Mouse (Mus musculus): ENCODE measurements around the gene Sel1l3. TPM values are rescaled to one million over a fixed set of nuclear protein-coding genes. Genes with fewer than 3 reads are reported as not detected.

Gene Sel1l3
- polyA plus RNA-seq, 1 experiment from 2014 or later = 3.0 TPM

GRCm38 (mm10) chr5:53148960-53149685 lies 64.6 kb downstream of the Sel1l3 start:
- Histone ChIP-seq H3K36me3 (no peaks in the 10 kb centered on the region), H3K27ac (no peak overlapping the region), H3K4me1 (peaks cover 5% of the 10 kb centered on the region; the same call in 1 of the 2 replicates), H3K4me2 (replicated peaks) (no peak overlapping the region), H3K4me3 (no peak overlapping the region), H3K9me3 (no peaks in the 10 kb centered on the region), H3K27me3 (0 out of 2 replicates have a peak, but pooled peaks cover 5% of the 10 kb centered on the region), H3K9ac (no peak overlapping the region)
- no peak for ATAC-seq (ENCODE audit: insufficient number of reproducible peaks, insufficient read depth, low FRiP score, low TSS enrichment)
- 87% methylated on average over 7 of the region's 7 CpGs for WGBS

GRCm38 (mm10) chr5:53148160-53148923 lies 65.4 kb downstream of the Sel1l3 start:
- H3K4me3 ChIP-seq = no peak overlapping the region
- H3K9ac ChIP-seq = no peak overlapping the region
- H3K9me3 ChIP-seq = no peaks in the 10 kb centered on the region
- H3K4me1 ChIP-seq = peaks cover 5% of the 10 kb centered on the region; the same call in 1 of the 2 replicates
- no peak overlapping the region for H3K4me2 ChIP-seq (replicated peaks)
- 0 out of 2 replicates have a peak, but pooled peaks cover 5% of the 10 kb centered on the region for H3K27me3 ChIP-seq
- WGBS = 55% methylated on average over 8 of the region's 8 CpGs
- no peak overlapping the region for H3K27ac ChIP-seq
- no peaks in the 10 kb centered on the region for H3K36me3 ChIP-seq
- ATAC-seq (ENCODE audit: insufficient number of reproducible peaks, insufficient read depth, low FRiP score, low TSS enrichment) = no peak

GRCm38 (mm10) chr5:53147418-53147817 lies 66.3 kb downstream of the Sel1l3 start:
- H3K4me1 ChIP-seq = peaks cover 5% of the 10 kb centered on the region; the same call in 1 of the 2 replicates
- no peak overlapping the region for H3K27ac ChIP-seq
- no peak overlapping the region for H3K4me3 ChIP-seq
- no peak for ATAC-seq (ENCODE audit: insufficient number of reproducible peaks, insufficient read depth, low FRiP score, low TSS enrichment)
- no peak overlapping the region for H3K4me2 ChIP-seq (replicated peaks)
- no peaks in the 10 kb centered on the region for H3K36me3 ChIP-seq
- H3K27me3 ChIP-seq = 0 out of 2 replicates have a peak, but pooled peaks cover 5% of the 10 kb centered on the region
- 84% methylated on average over 4 of the region's 4 CpGs for WGBS
- H3K9ac ChIP-seq = no peak overlapping the region
- H3K9me3 ChIP-seq = no peaks in the 10 kb centered on the region

- no peak overlapping the region for H3K9ac ChIP-seq
- no peak overlapping the region for H3K4me3 ChIP-seq
- H3K27ac ChIP-seq = no peak overlapping the region
- peaks cover 5% of the 10 kb centered on the region; the same call in 1 of the 2 replicates for H3K4me1 ChIP-seq
- WGBS = 78% methylated on average over 4 of the region's 4 CpGs
- no peaks in the 10 kb centered on the region for H3K36me3 ChIP-seq
- ATAC-seq (ENCODE audit: insufficient number of reproducible peaks, insufficient read depth, low FRiP score, low TSS enrichment) = no peak
- no peaks in the 10 kb centered on the region for H3K9me3 ChIP-seq
- no peak overlapping the region for H3K4me2 ChIP-seq (replicated peaks)
- 0 out of 2 replicates have a peak, but pooled peaks cover 5% of the 10 kb centered on the region for H3K27me3 ChIP-seq
Measured at GRCm38 (mm10) chr5:53146684-53147061, 67.1 kb downstream of the Sel1l3 start.

- H3K27ac ChIP-seq = no peak overlapping the region
- H3K9me3 ChIP-seq = no peaks in the 10 kb centered on the region
- 56% methylated on average over 10 of the region's 10 CpGs for WGBS
- H3K36me3 ChIP-seq = no peaks in the 10 kb centered on the region
- 0 out of 2 replicates have a peak, but pooled peaks cover 5% of the 10 kb centered on the region for H3K27me3 ChIP-seq
- no peak for ATAC-seq (ENCODE audit: insufficient number of reproducible peaks, insufficient read depth, low FRiP score, low TSS enrichment)
- H3K4me1 ChIP-seq = peaks cover 5% of the 10 kb centered on the region; the same call in 1 of the 2 replicates
- H3K4me3 ChIP-seq = no peak overlapping the region
- H3K9ac ChIP-seq = no peak overlapping the region
- H3K4me2 ChIP-seq (replicated peaks) = no peak overlapping the region
Measured at GRCm38 (mm10) chr5:53146049-53146683, 67.6 kb downstream of the Sel1l3 start.

GRCm38 (mm10) chr5:53142587-53142986 lies 71.1 kb downstream of the Sel1l3 start:
- Histone ChIP-seq H3K27ac (no peak overlapping the region), H3K27me3 (no peaks in the 10 kb centered on the region), H3K4me2 (replicated peaks) (no peak overlapping the region), H3K36me3 (no peaks in the 10 kb centered on the region), H3K9me3 (no peaks in the 10 kb centered on the region), H3K4me3 (no peak overlapping the region), H3K4me1 (peaks cover 5% of the 10 kb centered on the region; the same call in 1 of the 2 replicates), H3K9ac (no peak overlapping the region)
- 84% methylated on average over 5 of the region's 5 CpGs for WGBS
- ATAC-seq (ENCODE audit: insufficient number of reproducible peaks, insufficient read depth, low FRiP score, low TSS enrichment) = no peak

- H3K4me2 ChIP-seq (replicated peaks) = no peak overlapping the region
- no peak for ATAC-seq (ENCODE audit: insufficient number of reproducible peaks, insufficient read depth, low FRiP score, low TSS enrichment)
Measured at GRCm38 (mm10) chr5:53140158-53140927, 73.4 kb downstream of the Sel1l3 start.

GRCm38 (mm10) chr5:53139566-53139965 lies 74.2 kb downstream of the Sel1l3 start:
- H3K9ac ChIP-seq = no peak overlapping the region
- no peak overlapping the region for H3K27ac ChIP-seq
- no peak for ATAC-seq (ENCODE audit: insufficient number of reproducible peaks, insufficient read depth, low FRiP score, low TSS enrichment)

More at GRCm38 (mm10) chr5:53140158-53140927, 73.4 kb downstream of the Sel1l3 start:
- WGBS = 91% methylated on average over 8 of the region's 8 CpGs
- Histone ChIP-seq H3K36me3 (no peaks in the 10 kb centered on the region), H3K9ac (no peak overlapping the region), H3K27ac (no peak overlapping the region), H3K4me1 (no peaks in the 10 kb centered on the region), H3K4me3 (no peak overlapping the region), H3K27me3 (no peaks in the 10 kb centered on the region), H3K9me3 (no peaks in the 10 kb centered on the region)

GRCm38 (mm10) chr5:53139140-53139539 lies 74.6 kb downstream of the Sel1l3 start:
- H3K4me3 ChIP-seq = no peak overlapping the region
- 0 out of 2 replicates have a peak overlapping the region, but pooled peaks have one; percentile 1 for H3K4me2 ChIP-seq (replicated peaks)
- H3K36me3 ChIP-seq = no peaks in the 10 kb centered on the region
- H3K9ac ChIP-seq = no peak overlapping the region
- no peaks in the 10 kb centered on the region for H3K4me1 ChIP-seq
- 0 out of 2 replicates have a peak, but pooled peaks cover under 1% of the 10 kb centered on the region for H3K9me3 ChIP-seq
- no peaks in the 10 kb centered on the region for H3K27me3 ChIP-seq
- no peak overlapping the region for H3K27ac ChIP-seq
- ATAC-seq (ENCODE audit: insufficient number of reproducible peaks, insufficient read depth, low FRiP score, low TSS enrichment) = no peak
- 27% methylated on average over 4 of the region's 4 CpGs for whole genome bisulfite sequencing

More at GRCm38 (mm10) chr5:53139566-53139965, 74.2 kb downstream of the Sel1l3 start:
- Histone ChIP-seq H3K4me2 (replicated peaks) (0 out of 2 replicates have a peak overlapping the region, but pooled peaks have one; percentile 1), H3K4me3 (no peak overlapping the region), H3K4me1 (no peaks in the 10 kb centered on the region), H3K27me3 (no peaks in the 10 kb centered on the region), H3K9me3 (no peaks in the 10 kb centered on the region), H3K36me3 (no peaks in the 10 kb centered on the region)
- WGBS = 46% methylated on average over 11 of the region's 11 CpGs

GRCm38 (mm10) chr5:53138025-53138424 lies 75.7 kb downstream of the Sel1l3 start:
- Histone ChIP-seq H3K4me3 (no peak overlapping the region), H3K27ac (no peak overlapping the region), H3K27me3 (no peaks in the 10 kb centered on the region), H3K9ac (no peak overlapping the region), H3K4me1 (no peaks in the 10 kb centered on the region), H3K4me2 (replicated peaks) (no peak overlapping the region), H3K36me3 (no peaks in the 10 kb centered on the region), H3K9me3 (0 out of 2 replicates have a peak, but pooled peaks cover 3% of the 10 kb centered on the region)
- ATAC-seq (ENCODE audit: insufficient number of reproducible peaks, insufficient read depth, low FRiP score, low TSS enrichment) = no peak
- WGBS = 85% methylated on average over 8 of the region's 8 CpGs

- no peak for ATAC-seq (ENCODE audit: insufficient number of reproducible peaks, insufficient read depth, low FRiP score, low TSS enrichment)
- WGBS = 78% methylated on average over 8 of the region's 8 CpGs
- no peak overlapping the region for H3K27ac ChIP-seq
Measured at GRCm38 (mm10) chr5:53135984-53136383, 77.7 kb downstream of the Sel1l3 start.

More at GRCm38 (mm10) chr5:53135984-53136383, 77.7 kb downstream of the Sel1l3 start:
- H3K4me1 ChIP-seq = no peaks in the 10 kb centered on the region
- H3K4me2 ChIP-seq (replicated peaks) = no peak overlapping the region
- H3K9me3 ChIP-seq = 0 out of 2 replicates have a peak, but pooled peaks cover 3% of the 10 kb centered on the region
- no peak overlapping the region for H3K4me3 ChIP-seq
- no peaks in the 10 kb centered on the region for H3K27me3 ChIP-seq
- H3K9ac ChIP-seq = no peak overlapping the region
- no peaks in the 10 kb centered on the region for H3K36me3 ChIP-seq
